Mouse (Mus musculus) lung, postnatal 25 days (tissue): ENCODE measurements around the gene Zfp800.

Source experiments
- DNase-seq: peaks from one replicate; pipeline ENCODE4 v3.0.0; 2022; ENCODE audit warnings: low spot score

Gene Zfp800

DNA sequence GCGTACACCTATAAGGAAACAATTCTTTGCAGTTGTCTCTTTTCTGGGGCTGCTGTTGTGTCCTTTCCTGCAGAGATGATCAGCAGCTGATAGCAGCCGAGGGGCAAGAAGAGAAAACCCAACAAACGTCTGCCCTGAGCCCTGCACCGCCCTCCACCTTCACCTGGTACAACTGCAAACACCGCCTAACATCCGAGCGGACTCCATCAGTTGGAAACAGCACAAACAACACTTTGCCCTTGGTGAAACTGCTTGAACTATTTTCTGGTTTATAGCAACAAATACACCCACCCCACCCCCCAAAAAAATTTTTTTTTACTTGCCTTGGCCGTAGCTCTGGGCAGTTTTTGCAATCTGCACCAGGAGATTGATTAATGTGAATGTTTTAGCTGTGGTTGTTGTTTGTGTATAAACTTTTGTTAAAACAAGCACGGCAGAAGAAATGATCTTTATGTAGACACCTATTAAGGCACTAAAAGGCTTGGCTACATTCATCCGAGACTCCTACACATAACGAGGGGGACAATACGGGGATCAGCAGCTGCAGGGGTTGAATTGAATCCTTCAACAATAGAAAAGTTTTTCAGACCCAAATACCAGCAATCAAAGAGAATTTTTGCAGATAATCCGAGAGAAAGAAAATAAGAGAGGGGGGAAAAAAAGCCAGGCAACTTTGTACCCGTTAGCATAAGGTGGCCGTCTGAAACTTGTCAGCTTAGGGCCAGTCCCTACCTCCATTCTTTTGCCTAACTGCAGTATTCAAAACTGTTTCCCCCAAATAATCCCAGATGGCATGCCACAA, 1.6 kb downstream of the Zfp800 start:
- no peak for DNase-seq

- no peak for DNase-seq
Measured at GRCm38 (mm10) chr6:28389038-28389437, 8.8 kb downstream of the Zfp800 start.

GRCm38 (mm10) chr6:28385169-28385568, 12.6 kb downstream of the Zfp800 start:
- DNase-seq, result no peak

DNA sequence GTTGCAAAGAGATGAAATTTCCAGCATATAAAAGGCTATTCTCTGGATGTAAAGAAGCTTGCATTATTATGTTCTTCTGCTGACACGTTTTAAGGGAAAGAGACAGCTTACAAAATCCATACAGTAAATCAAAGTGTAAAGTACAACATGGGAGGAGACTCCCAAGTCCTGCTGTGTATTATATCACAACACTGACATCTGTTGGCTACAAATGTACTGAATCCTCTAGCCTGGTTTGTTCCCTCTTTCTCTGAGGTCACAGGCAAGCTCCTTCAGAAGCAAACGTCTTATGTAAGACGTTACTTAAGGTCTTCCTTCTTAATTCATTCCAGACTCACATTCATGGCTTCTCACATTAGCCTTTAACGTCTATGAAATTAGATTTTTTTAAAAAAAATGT, 15.8 kb downstream of the Zfp800 start:
- DNase-seq, result no peak

DNA sequence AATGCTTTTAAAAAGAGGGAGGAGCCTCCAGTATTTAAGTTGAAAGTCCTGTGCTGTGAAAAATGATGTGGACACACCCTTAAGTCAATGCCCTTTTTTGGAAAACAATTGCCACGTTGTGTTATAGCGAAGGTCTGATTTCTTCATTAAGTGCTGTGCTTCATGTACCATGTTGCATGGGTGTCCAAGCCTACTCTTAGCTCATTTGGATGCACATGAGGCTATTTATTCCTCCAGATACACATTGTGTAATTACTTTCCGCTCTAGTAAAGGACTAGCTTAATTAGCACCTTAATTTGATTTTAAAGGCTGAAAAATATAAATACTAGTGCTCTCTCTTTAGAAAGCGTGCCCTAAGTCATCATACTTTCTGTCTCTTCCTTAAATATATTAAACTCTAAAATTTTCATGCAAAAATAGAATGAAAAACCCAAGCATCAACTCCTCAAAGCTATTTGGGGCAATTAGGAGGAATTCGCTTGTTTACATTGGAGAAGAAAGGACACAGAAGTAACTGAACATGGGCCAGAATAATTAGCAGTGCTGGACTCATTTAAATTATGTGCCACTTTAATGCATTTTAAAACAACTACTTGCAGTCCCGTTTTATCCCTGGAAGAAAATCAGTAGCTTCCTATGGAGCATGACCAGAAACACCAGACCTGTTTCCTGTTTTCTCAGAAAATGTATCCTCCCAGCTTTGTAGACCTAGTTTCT, 27.7 kb downstream of the Zfp800 start:
- DNase-seq, result no peak

DNA sequence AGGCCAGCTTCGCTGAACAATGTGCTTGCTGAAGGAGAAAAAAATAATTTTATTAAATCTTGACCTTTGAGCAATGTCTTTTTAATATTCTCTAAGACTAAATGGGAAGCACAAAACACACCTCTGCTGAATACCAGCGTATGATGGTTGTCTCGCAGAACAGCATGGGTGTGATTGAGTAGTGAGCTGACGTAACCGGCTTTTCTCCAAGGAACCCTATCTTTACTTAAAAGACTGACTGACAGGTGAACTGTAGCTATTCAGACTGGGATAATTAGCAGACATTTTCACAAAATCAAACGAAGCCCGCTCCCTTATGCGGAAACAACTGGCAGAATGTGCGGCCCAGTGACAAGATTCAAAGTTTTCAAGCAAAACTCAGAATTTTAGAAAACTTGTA, 30.2 kb downstream of the Zfp800 start:
- DNase-seq, result no peak

- no peak for DNase-seq
Measured at GRCm38 (mm10) chr6:28351066-28351465, 46.7 kb downstream of the Zfp800 start.

DNA sequence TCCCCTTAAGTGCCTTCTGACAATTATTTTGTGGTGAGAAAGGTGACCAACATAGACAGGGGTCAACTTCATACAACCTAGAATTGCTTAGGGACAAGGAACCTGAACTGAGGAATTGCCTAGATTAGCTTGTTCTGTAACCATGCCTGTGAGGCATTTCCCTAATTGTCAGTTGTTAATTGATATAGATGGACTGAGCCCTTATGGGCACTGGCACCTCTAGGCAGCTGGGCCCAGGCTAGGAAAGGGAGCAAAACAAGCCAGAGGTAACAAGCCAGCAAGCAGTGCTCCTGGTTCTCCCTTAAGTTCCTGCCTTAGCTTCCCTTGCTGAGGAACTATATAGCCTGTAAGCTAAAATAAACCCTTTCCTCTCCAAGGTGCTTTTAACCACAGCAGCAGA, 52.1 kb downstream of the Zfp800 start:
- no peak for DNase-seq

DNA sequence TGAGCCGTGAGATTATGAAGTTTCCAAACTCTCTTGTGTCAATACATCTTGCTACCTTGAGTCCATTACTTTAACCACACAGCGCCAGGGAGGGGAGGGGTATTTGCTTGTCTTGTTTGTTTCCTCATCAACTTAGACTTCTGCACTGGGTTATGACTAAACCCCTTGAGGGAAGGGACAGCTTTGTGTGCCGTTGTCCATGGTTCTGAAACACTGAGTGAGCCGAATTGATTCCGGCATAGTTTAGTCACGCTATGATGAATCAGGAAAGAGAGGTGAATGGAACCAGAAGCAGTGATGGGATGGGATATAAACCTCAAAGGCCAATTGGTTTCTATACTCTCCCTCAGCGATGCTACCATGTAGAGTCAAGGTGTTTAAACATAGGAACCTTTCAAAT, 52.6 kb downstream of the Zfp800 start:
- no peak for DNase-seq

GRCm38 (mm10) chr6:28342863-28343262, 54.9 kb downstream of the Zfp800 start:
- DNase-seq, result no peak

- DNase-seq, result no peak
Measured at GRCm38 (mm10) chr6:28341174-28341573, 56.6 kb downstream of the Zfp800 start.

DNA sequence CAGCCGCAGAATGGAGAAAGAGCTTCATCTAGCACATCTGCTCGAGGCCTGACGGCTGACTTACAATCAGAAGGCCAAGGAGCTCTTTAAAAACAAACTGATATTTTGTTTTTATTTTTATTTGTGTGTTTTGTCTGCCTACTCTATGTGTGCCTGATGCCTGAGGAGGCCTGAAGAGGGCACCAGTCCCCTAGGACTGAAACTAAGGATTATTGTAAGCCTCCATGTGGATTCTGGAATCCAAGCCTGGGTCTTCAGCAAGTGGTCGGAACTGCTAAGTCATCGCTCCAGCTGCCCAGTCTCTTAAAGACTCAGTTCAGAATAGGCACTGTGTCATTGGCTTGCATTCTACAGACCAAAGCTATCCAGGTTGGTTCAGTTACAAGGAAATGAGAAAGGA, 58.4 kb downstream of the Zfp800 start:
- no peak for DNase-seq

GRCm38 (mm10) chr6:28333696-28334095, 64.1 kb downstream of the Zfp800 start:
- no peak for DNase-seq

DNA sequence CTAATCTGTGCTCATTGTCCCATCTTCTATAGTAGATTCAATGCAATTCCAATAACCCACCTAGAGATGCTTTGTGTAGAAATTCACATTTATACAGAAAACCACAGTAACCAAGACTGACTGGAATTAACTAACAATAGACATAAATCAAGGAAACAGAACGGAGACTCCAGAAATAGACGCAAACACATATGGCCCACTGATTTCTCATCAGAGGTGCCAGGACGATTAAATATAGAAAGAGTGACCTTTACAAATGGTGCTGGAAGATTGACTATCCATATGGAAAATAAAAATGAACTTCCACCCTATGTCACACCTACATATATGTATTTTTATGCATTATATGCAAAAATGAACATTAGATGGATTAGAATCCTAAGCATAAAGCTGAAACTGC, 65.3 kb downstream of the Zfp800 start:
- no peak for DNase-seq

DNA sequence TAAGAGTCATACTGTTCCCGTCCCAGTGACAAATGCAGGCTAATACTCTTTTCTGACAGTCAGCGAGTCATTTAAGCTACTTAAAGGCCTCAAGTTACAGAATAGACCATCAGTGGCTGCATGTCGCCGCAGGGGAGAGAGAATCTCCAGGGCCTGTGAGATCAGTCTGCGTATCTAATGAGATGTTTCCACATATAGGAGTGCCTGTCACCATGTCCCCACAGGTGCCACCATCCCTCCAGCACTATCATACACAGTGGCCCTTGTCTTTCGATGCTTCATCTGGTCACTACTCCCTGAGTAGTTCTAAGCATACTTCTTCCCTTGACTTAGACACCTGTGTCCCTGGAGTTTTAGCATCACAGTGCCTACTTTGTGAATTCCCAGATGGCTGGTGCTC, 68.0 kb downstream of the Zfp800 start:
- no peak for DNase-seq

- no peak for DNase-seq
Measured at GRCm38 (mm10) chr6:28329002-28329596, 68.7 kb downstream of the Zfp800 start.

GRCm38 (mm10) chr6:28326720-28327119, 71.1 kb downstream of the Zfp800 start:
- no peak for DNase-seq

- no peak for DNase-seq
Measured at GRCm38 (mm10) chr6:28322399-28322798, 75.4 kb downstream of the Zfp800 start.

DNA sequence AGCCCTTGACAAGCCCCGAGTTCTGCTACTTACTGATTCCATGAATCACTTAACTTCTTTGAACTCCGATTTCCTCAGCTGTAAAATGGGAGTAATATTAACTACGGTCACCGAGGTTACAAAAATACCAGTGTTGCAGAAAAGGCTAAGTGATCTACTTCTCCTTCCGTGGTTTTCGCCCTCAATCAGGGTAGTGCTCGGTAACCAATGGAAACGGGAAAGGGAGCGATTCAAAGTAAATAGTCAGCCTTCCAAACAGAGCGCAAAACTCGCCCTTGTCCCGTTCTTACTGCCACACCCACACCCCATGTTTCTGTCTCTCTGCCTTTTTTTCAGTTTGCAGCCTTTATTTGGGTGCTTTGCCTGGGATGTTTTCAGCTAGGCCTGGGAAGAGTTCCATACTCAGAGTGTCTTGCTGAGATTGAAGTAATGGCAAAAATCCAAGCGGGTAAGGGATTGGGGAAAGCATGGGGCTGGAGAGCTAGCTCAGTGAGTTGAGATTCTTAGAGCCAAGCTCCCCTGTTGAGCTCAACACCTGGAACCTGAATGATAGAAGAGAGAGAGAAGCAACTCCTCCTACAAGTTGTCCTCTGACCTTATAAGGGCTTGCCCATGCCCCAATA, 78.0 kb downstream of the Zfp800 start:
- DNase-seq, result no peak

DNA sequence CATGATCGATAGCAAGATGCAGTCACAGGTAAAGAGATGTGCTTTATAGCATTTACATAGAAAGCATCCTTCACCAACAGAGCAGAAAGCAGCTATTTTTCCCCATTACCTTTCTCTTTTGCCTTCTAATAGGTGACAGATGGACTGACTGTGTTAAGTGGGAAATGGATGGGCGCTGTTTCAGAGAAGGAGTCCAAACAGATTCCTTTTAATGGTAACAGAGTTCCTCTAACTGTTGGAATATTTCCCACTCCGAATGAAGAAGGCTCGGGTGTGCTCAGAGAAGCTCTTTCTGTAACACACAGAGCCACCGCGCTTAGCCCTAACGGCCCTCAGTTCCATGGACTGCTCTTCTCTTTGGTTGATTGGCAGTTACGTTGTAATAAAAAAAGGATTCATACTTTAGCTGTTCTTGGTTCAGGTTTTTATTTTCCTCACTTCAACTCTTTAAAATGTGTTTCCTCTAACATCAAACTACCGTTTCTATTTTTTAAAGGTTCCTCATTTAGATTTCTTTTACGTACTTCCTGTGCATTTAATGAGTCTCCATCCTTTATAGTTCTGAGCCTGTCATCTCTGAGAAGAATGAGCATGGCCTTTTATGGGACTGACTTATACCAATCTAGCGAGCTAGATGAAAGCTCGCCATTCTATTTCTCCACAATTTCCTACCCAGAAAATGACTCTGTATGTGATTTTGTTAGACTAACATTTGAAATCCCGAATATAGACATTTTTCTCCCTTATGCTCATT, 78.8 kb downstream of the Zfp800 start:
- DNase-seq, result no peak

DNA sequence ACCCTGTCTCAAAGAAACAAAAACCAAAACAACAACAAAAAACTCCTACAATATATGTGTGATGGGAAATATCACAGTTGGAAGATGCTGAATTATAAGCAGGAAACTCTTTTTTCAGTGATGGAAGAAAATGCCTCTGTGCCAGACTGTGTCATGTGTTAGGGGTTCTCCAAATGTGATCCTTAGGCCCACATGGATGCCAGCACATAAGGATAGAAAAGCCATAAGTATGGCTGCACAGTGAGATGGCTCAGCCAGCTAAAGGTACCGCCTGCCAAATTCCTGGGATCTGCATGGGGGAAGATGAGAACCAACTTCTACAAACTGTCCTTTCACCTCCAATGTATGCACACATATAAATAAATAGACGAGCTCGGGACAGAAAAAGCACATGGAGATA, 82.6 kb downstream of the Zfp800 start:
- no peak for DNase-seq

GRCm38 (mm10) chr6:28312067-28312466, 85.7 kb downstream of the Zfp800 start:
- DNase-seq, result no peak
